Mouse (Mus musculus): ENCODE data around the gene Gm4133. TPM values are rescaled to one million over a fixed set of nuclear protein-coding genes. Genes with fewer than 3 reads are reported as not detected.
"Not testable (repeated sequence)": the region's sequence is repeated elsewhere in the genome, so short reads cannot be mapped to it uniquely, and the experiment has no call there.

Gene Gm4133
- not detected for total RNA-seq (2021)
- long read RNA-seq, experiment 1 = 0 reads
- long read RNA-seq, experiment 2 = 0 reads

DNA sequence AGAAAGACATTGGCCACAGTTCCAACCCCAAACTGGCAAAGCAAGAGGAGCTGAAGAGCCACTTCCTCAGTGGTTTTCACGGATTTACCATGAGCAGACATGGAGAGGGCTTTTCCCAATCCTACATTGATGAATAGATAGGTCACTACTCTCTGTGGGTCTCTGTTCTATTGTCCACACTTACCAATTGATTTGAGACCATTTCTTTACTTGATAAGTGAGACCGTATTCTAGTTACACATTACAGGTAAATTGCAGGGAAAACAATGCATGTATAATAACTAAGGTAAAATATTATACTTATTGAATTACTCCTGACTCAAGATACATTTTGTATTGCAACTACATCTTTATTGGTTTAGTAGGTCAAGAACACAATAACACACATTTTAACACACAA lies at the start of gene Gm4133:
Gm4133 (minus strand) TSS at position 101 of the 400 bp plus-strand sequence.
- not testable (repeated sequence) for DNase-seq (ENCODE audit: low spot score in 2 of 2)

DNA sequence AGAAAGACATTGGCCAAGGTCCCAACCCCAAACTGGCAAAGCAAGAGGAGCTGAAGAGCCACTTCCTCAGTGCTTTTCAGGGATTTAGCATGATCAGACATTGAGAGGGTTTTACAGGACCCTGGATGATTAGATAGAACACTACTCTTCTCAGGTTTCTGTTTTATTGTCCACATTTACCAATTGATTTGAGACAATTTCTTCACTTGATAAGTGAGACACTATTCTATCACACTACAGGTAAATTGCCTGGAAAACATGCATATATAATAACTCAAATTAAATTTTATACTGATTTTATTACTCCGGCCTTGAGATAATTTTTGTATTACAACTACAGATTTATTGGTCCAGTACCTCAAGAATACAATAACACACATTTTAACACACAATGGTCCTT lies 41.4 kb upstream of the Gm4133 start, which contains the start of gene Gm5728:
Gm5728 (minus strand) TSS at position 101 of the 400 bp plus-strand sequence.
- DNase-seq (ENCODE audit: low spot score in 2 of 2) = not testable (repeated sequence)

Other genes starting within 250 kb of the Gm4133 start
- not detected for gene Vmn1r91, start 234.4 kb downstream of the Gm4133 start, total RNA-seq (2021)
- not detected for gene Gm16442, start 211.5 kb downstream of the Gm4133 start, total RNA-seq (2021)
- not detected for gene Vmn1r93, start 195.0 kb downstream of the Gm4133 start, total RNA-seq (2021)
- not detected for gene Vmn1r94, start 165.7 kb downstream of the Gm4133 start, total RNA-seq (2021)
- not detected for gene Vmn1r95, start 140.4 kb downstream of the Gm4133 start, total RNA-seq (2021)
- gene Gm6164, start 128.5 kb downstream of the Gm4133 start, total RNA-seq (2021) = not detected
- gene Gm4498, start 100.2 kb downstream of the Gm4133 start, total RNA-seq (2021) = not detected
- not detected for gene Gm5890, start 71.2 kb downstream of the Gm4133 start, total RNA-seq (2021)
- not detected for gene Gm5728, start 41.3 kb upstream of the Gm4133 start, total RNA-seq (2021)
- gene Vmn1r100, start 83.9 kb upstream of the Gm4133 start, total RNA-seq (2021) = not detected
- gene Vmn1r101, start 108.5 kb upstream of the Gm4133 start, total RNA-seq (2021) = not detected
- not detected for gene Gm10670, start 140.9 kb upstream of the Gm4133 start, total RNA-seq (2021)
- gene Vmn1r103, start 176.5 kb upstream of the Gm4133 start, total RNA-seq (2021) = not detected
- gene Vmn1r104, start 199.8 kb upstream of the Gm4133 start, total RNA-seq (2021) = not detected
- not detected for gene Gm5726, start 211.7 kb upstream of the Gm4133 start, total RNA-seq (2021)
- gene Gm4141, start 242.2 kb upstream of the Gm4133 start, total RNA-seq (2021) = not detected